Comparison of ENCODE assay signal across 7 mouse cellular contexts in genomic region chr1:63114136-63114781, GRCm38 (mm10). TPM values are rescaled to one million over a fixed set of nuclear protein-coding genes. Genes with fewer than 3 reads are reported as not detected.
DNase-seq lines count a peak whose midpoint lies in the region; ATAC-seq lines count a peak whose summit lies in the region.

Gene Ino80d (minus strand): TSS chr1:63114667.

- peaks cover 3% of the 10 kb centered on the region; the same call in 1 of the 2 replicates for H3K36me3 ChIP-seq in intestine, embryonic 15.5 days
- peaks cover 3% of the 10 kb centered on the region; the same call in 1 of the 2 replicates for H3K36me3 ChIP-seq in midbrain, embryonic 11.5 days (ENCODE audit: control insufficient read depth, insufficient read depth, low read length)

- peak within 1 kb of the TSS; percentile 79 for H3K4me2 ChIP-seq in intestine, embryonic 15.5 days (replicated peaks)
- peak within 1 kb of the TSS; percentile 69 for H3K4me2 ChIP-seq in midbrain, embryonic 11.5 days

- DNase-seq in adrenal gland, adult 8-10 months: peak; percentile 77
- DNase-seq in embryo, embryonic 11.5 days (ENCODE audit: low read depth, low spot score): peak; percentile 68
- peak; percentile 69 to 70 for DNase-seq in gastrocnemius, postnatal 36 days
- peak; percentile 76 to 77 for DNase-seq in left cerebral cortex, postnatal 36 days (ENCODE audit: low spot score in 2 of 2)
- DNase-seq in midbrain, embryonic 11.5 days (ENCODE audit: low spot score, missing footprints): peak; percentile 97
- DNase-seq in skeletal muscle tissue, adult 2 months (ENCODE audit: low read depth, low spot score): peak; percentile 87

- no peaks in the 10 kb centered on the region for H3K9me3 ChIP-seq in intestine, embryonic 15.5 days
- no peaks in the 10 kb centered on the region for H3K9me3 ChIP-seq in midbrain, embryonic 11.5 days (ENCODE audit: control insufficient read depth, low read length)

- under 1% methylated on average over 42 of the region's 42 CpGs for WGBS in intestine, embryonic 15.5 days
- 0% methylated on average over 32 of the region's 42 CpGs for WGBS in midbrain, embryonic 11.5 days

- H3K27ac ChIP-seq in intestine, embryonic 15.5 days: peak within 1 kb of the TSS; percentile 100
- peak within 1 kb of the TSS; percentile 90 for H3K27ac ChIP-seq in midbrain, embryonic 11.5 days (ENCODE audit: low read depth, low read length)

- ATAC-seq in intestine, embryonic 15.5 days: peak; percentile 89
- peak; percentile 89 for ATAC-seq in midbrain, embryonic 11.5 days (ENCODE audit: low FRiP score)

- intact Hi-C loops in gastrocnemius, postnatal 36 days (cut with DNase I): no loop called here
- intact Hi-C loops in left cerebral cortex, postnatal 36 days (cut with DNase I): loop anchor here (5.0 kb wide), 1 partner anchor 63 kb away; the partner anchor contains the start of genes Eef1b2 and Ndufs1

- peak within 1 kb of the TSS; percentile 97 for H3K9ac ChIP-seq in intestine, embryonic 15.5 days
- peak within 1 kb of the TSS; percentile 100 for H3K9ac ChIP-seq in midbrain, embryonic 11.5 days (ENCODE audit: low read length)

- H3K4me1 ChIP-seq in intestine, embryonic 15.5 days (replicated peaks): peaks cover 16% of the 10 kb centered on the region
- H3K4me1 ChIP-seq in midbrain, embryonic 11.5 days (ENCODE audit: control insufficient read depth, insufficient read depth, low read length): peaks cover 17% of the 10 kb centered on the region

- no peaks in the 10 kb centered on the region for H3K27me3 ChIP-seq in intestine, embryonic 15.5 days (replicated peaks)
- H3K27me3 ChIP-seq in midbrain, embryonic 11.5 days (ENCODE audit: control insufficient read depth, insufficient read depth, low read length): no peaks in the 10 kb centered on the region

- H3K4me3 ChIP-seq in intestine, embryonic 15.5 days (replicated peaks): peak within 1 kb of the TSS; percentile 90
- H3K4me3 ChIP-seq in midbrain, embryonic 11.5 days (ENCODE audit: low read depth, low read length): peak within 1 kb of the TSS; percentile 97

RNA-seq across cellular contexts. Expression of gene Ino80d, which starts in this region (rescaled TPM):
- total RNA-seq in adrenal gland, adult 8-10 months (2022): 10 to 100 TPM; 27.2 to 40.6 (median 31.4) TPM
- 10 to 100 TPM; 12.2 to 13.3 TPM for total RNA-seq in gastrocnemius, postnatal 36 days (2021)
- polyA plus RNA-seq in intestine, embryonic 15.5 days (2015; fragmentation: Nextera tagmentation; extraction: Ambion mirVana): 11.5 and 12.4 TPM in 2 replicates
- 10 to 100 TPM; 27.4 to 35.7 TPM for total RNA-seq in left cerebral cortex, postnatal 36 days (2021)
- polyA plus RNA-seq in midbrain, embryonic 11.5 days (2014; fragmentation: Nextera tagmentation; extraction: Ambion mirVana): 7.8 and 8.8 TPM in 2 replicates

Comparison
In these comparisons a context has a peak if more than half of its experiments do, and no peak if none do; other contexts are left out.
1. Peak in every context shown above with its lines: DNase-seq, ATAC-seq, H3K4me3 ChIP-seq and H3K27ac ChIP-seq.